In the genomic region with DNA sequence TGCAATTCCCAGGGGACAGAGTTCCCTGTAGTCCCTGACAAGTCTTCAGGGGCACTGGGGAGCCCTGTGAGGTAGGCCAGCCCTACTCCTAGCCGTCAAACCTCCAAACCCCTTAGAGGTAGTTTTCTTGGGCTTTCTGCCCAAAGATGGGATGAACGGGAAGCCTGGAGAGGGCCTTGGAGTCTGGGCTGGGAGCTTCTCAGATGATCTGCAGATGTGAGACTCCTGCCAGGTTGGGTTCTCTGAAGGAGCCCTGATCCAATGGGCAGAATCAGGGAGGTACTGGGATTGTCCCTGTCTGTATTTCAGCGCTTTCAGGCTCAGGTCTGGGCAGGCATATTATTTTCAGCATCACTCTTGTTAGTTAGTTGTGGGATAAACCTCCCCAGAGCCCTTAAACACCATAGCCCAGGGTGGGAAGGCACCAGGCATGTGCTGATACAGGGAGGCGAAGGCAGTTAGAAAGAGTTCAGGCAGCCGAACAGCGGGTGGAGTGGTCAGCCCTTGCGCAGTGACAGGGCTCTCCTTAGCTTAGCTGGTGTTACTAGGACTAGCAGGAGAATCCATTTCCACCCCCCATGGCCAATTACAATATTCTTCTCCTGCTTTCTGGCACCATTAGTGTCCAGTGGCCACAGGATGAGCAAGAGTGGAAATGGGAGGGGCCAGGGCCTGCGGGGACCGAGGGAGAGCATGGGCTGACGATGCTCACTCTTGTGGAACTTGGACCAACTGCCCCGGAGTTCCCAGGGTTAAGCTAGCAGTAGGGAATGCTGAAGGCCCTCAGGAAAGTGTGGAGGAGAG, we compare ENCODE assay signal across 8 mouse cellular contexts. TPM values are rescaled to one million over a fixed set of nuclear protein-coding genes. Genes with fewer than 3 reads are reported as not detected.
A peak's percentile ranks its signal among the peaks of the same experiment; 100 is the strongest.
DNase-seq lines count a peak whose midpoint lies in the region; ATAC-seq and TF ChIP-seq lines count a peak whose summit lies in the region.

No protein-coding gene starts in this region.

- peak overlapping the region; percentile 97 for H3K4me2 ChIP-seq in heart, embryonic 16.5 days (ENCODE audit: low read depth, low read length)
- H3K4me2 ChIP-seq in limb, embryonic 12.5 days = peak overlapping the region; percentile 90
- H3K4me2 ChIP-seq in neural tube, embryonic 14.5 days (ENCODE audit: low read depth, low read length) = peak overlapping the region; percentile 98

- no peak for ATAC-seq in heart, embryonic 16.5 days (replicated peaks; ENCODE audit: extremely low read depth, insufficient read depth, low FRiP score)
- no peak for ATAC-seq in limb, embryonic 12.5 days (ENCODE audit: insufficient number of reproducible peaks, insufficient read depth, low FRiP score, low TSS enrichment, low read depth)
- no peak for ATAC-seq in neural tube, embryonic 14.5 days (ENCODE audit: low read depth)

- TF ChIP-seq CTCF in C2C12 (IDR thresholded peaks at IDR 0.05; ENCODE audit: control insufficient read depth, insufficient read depth, insufficient read length) = no peak

- peaks cover 26% of the 10 kb centered on the region for H3K36me3 ChIP-seq in C2C12 (ENCODE audit: control insufficient read depth, insufficient read depth)
- no peaks in the 10 kb centered on the region for H3K36me3 ChIP-seq in heart, embryonic 16.5 days (ENCODE audit: control insufficient read depth, insufficient read depth)
- H3K36me3 ChIP-seq in limb, embryonic 12.5 days = 0 out of 2 replicates have a peak, but pooled peaks cover 7% of the 10 kb centered on the region
- no peaks in the 10 kb centered on the region for H3K36me3 ChIP-seq in neural tube, embryonic 14.5 days (ENCODE audit: control insufficient read depth, insufficient read depth, low read length)

- H3K79me3 ChIP-seq in C2C12 (ENCODE audit: low read depth) = peaks cover 57% of the 10 kb centered on the region

- H3K9me3 ChIP-seq in heart, embryonic 16.5 days (replicated peaks; ENCODE audit: control insufficient read depth, low read length) = no peaks in the 10 kb centered on the region
- H3K9me3 ChIP-seq in limb, embryonic 12.5 days = no peaks in the 10 kb centered on the region
- no peaks in the 10 kb centered on the region for H3K9me3 ChIP-seq in neural tube, embryonic 14.5 days (ENCODE audit: control insufficient read depth, low read length)

- H3ac ChIP-seq in C2C12 (ENCODE audit: control insufficient read depth, insufficient read length, low read depth) = peak overlapping the region; percentile 96

- peaks cover 9% of the 10 kb centered on the region; the same call in 1 of the 2 replicates for H3K4me1 ChIP-seq in heart, embryonic 16.5 days (ENCODE audit: control insufficient read depth, insufficient read depth, low read length)
- H3K4me1 ChIP-seq in limb, embryonic 12.5 days (replicated peaks) = peaks cover 60% of the 10 kb centered on the region
- H3K4me1 ChIP-seq in neural tube, embryonic 14.5 days (ENCODE audit: control insufficient read depth, insufficient read depth, low read length) = peaks cover 15% of the 10 kb centered on the region; the same call in 1 of the 2 replicates

- H3K27ac ChIP-seq in heart, embryonic 16.5 days (ENCODE audit: low read length) = peak overlapping the region; percentile 79
- peak overlapping the region; percentile 95 for H3K27ac ChIP-seq in limb, embryonic 12.5 days
- H3K27ac ChIP-seq in neural tube, embryonic 14.5 days (ENCODE audit: low read depth, low read length) = no peak overlapping the region

- intact Hi-C loops in left cerebral cortex, postnatal 4 days (cut with DNase I) = loop anchor here (5.0 kb wide), 1 partner anchor 120 kb away; no protein-coding TSS in a partner anchor

- peak overlapping the region; percentile 87 for H3K4me3 ChIP-seq in C2C12 (ENCODE audit: insufficient read depth, poor library complexity, severe bottlenecking)
- peak overlapping the region; percentile 73 for H3K4me3 ChIP-seq in heart, embryonic 16.5 days (ENCODE audit: low read length)
- peak overlapping the region; percentile 87 for H3K4me3 ChIP-seq in limb, embryonic 12.5 days (replicated peaks)
- peak overlapping the region; percentile 52; the same call in 1 of the 2 replicates for H3K4me3 ChIP-seq in neural tube, embryonic 14.5 days (ENCODE audit: low read depth, low read length)

- peak overlapping the region; percentile 83 for H3K9ac ChIP-seq in heart, embryonic 16.5 days (ENCODE audit: low read length)
- peak overlapping the region; percentile 91 for H3K9ac ChIP-seq in limb, embryonic 12.5 days (replicated peaks)
- H3K9ac ChIP-seq in neural tube, embryonic 14.5 days (replicated peaks; ENCODE audit: low read depth, low read length) = no peak overlapping the region; the same call in 1 of the 2 replicates

- H3K27me3 ChIP-seq in C2C12 (ENCODE audit: control insufficient read depth, insufficient read depth, insufficient read length) = no peaks in the 10 kb centered on the region
- H3K27me3 ChIP-seq in heart, embryonic 16.5 days (ENCODE audit: control insufficient read depth, insufficient read depth, low read length) = no peaks in the 10 kb centered on the region
- H3K27me3 ChIP-seq in limb, embryonic 12.5 days = no peaks in the 10 kb centered on the region
- peaks cover 19% of the 10 kb centered on the region for H3K27me3 ChIP-seq in neural tube, embryonic 14.5 days (ENCODE audit: control insufficient read depth, insufficient read depth, low read length)

- 25% methylated on average over 11 of the region's 11 CpGs for WGBS in heart, embryonic 16.5 days
- WGBS in limb, embryonic 12.5 days = 21% methylated on average over 11 of the region's 11 CpGs
- 25% methylated on average over 11 of the region's 11 CpGs for WGBS in neural tube, embryonic 14.5 days

- DNase-seq in adrenal gland, postnatal 25 days = peak; percentile 56
- DNase-seq in left cerebral cortex, postnatal 4 days = no peak
- no peak for DNase-seq in cerebellum, postnatal 10 days
- DNase-seq in thymus, adult 18-20 months = no peak

- H3K79me2 ChIP-seq in C2C12 (ENCODE audit: control insufficient read depth, insufficient read depth) = peaks cover 65% of the 10 kb centered on the region

TF ChIP-seq in C2C12, 6 proteins besides CTCF, POLR2A, EP300 and RAD21:
- TF ChIP-seq MYOG (IDR thresholded peaks at IDR 0.05; ENCODE audit: control insufficient read depth, extremely low read depth, insufficient read length) = no peak
- no peak for TF ChIP-seq MYOD1 (IDR thresholded peaks at IDR 0.05; ENCODE audit: control insufficient read depth, insufficient read length, low read depth)
- TF ChIP-seq MAX (IDR thresholded peaks at IDR 0.05) = peak; percentile 32

RNA-seq across cellular contexts. Expression of a gene that starts 1.4 kb away (rescaled TPM):
- polyA plus RNA-seq in C2C12 (2012; fragmentation: generic; extraction: Trizol) = 37.9 TPM
- 60.7 and 62.0 TPM in 2 replicates for total RNA-seq in adrenal gland, postnatal 25 days (2021)
- 71.2 and 73.7 TPM in 2 replicates for polyA plus RNA-seq in heart, embryonic 16.5 days (2015; fragmentation: Nextera tagmentation; extraction: Ambion mirVana)
- polyA plus RNA-seq in limb, embryonic 12.5 days (2016; fragmentation: Nextera tagmentation; extraction: Ambion mirVana) = 59.1 and 65.0 TPM in 2 replicates
- 3.6 and 22.7 TPM in 2 replicates for polyA plus RNA-seq in neural tube, embryonic 14.5 days (2014; fragmentation: Nextera tagmentation; extraction: Ambion mirVana)
- total RNA-seq in left cerebral cortex, postnatal 4 days (2021) = 10 to 100 TPM; 11.1 to 12.4 TPM
